Mouse (Mus musculus) heart, adult 2 months (tissue): ENCODE measurements around the gene Ufc1. TPM values are rescaled to one million over a fixed set of nuclear protein-coding genes. Genes with fewer than 3 reads are reported as not detected.
A peak's percentile ranks its signal among the peaks of the same experiment; 100 is the strongest.

Experiments
- DNase-seq, 2 experiments: peaks; one replicate each; pipeline ENCODE4 v3.0.0; 2021
- H3K27ac ChIP-seq: fragments of 200-600 bp; 2 replicates; pipeline ENCODE4 v1.8.1; 2022
- H3K27me3 ChIP-seq: fragments of 200-500 bp; 2 replicates; pipeline ENCODE4 v1.6.1; 2012; ENCODE audit warnings: mild to moderate bottlenecking, low read length, inconsistent platforms, mixed read lengths; ENCODE audit not compliant: control insufficient read depth, insufficient read depth
- H3K36me3 ChIP-seq: fragments of 200-500 bp; 2 replicates; pipeline ENCODE4 v1.6.1; 2012; ENCODE audit warnings: low read length, inconsistent platforms; ENCODE audit not compliant: control insufficient read depth, insufficient read depth
- H3K4me1 ChIP-seq: fragments of 200-500 bp; 2 replicates; pipeline ENCODE4 v1.6.1; 2011; ENCODE audit warnings: low read length; ENCODE audit not compliant: control insufficient read depth, insufficient read depth
- H3K4me3 ChIP-seq: fragments of 200-600 bp; 2 replicates; pipeline ENCODE4 v1.8.1; 2022
- H3K79me2 ChIP-seq: fragments of 200-500 bp; replicated peaks from 2 replicates; pipeline ENCODE4 v1.6.1; 2012; ENCODE audit warnings: mild to moderate bottlenecking, inconsistent platforms, low read length, moderate library complexity, mixed read lengths; ENCODE audit not compliant: control insufficient read depth, insufficient read depth
- H3K9ac ChIP-seq: fragments of 200-500 bp; 2 replicates; pipeline ENCODE4 v1.6.1; 2012; ENCODE audit warnings: low read depth, mild to moderate bottlenecking, control low read depth, inconsistent platforms, low read length, mixed read lengths
- CTCF ChIP-seq: fragments of 200-600 bp; IDR thresholded peaks from 2 replicates; pipeline ENCODE4 v1.8.1; 2022; ENCODE audit warnings: antibody characterized with exemption, mild to moderate bottlenecking, moderate library complexity
- EP300 ChIP-seq: fragments of 200-500 bp; IDR thresholded peaks from 2 replicates; pipeline ENCODE4 v1.6.1; 2011; ENCODE audit warnings: low read depth, low read length, control low read depth; ENCODE audit not compliant: insufficient read depth
- POLR2A ChIP-seq: fragments of 200-500 bp; IDR thresholded peaks from 2 replicates; pipeline ENCODE4 v1.6.1; 2011; ENCODE audit warnings: mild to moderate bottlenecking, low read depth, low read length, control low read depth; ENCODE audit not compliant: insufficient read depth
- WGBS: fragments of 180-500 bp; shearing (Covaris S2); methylation state at CpG from one replicate; pipeline ENCODE4 v1.1.7; 2018; 5-methylcytosine and 5-hydroxymethylcytosine counted together
- intact Hi-C: fragments of 180-260 bp; cut with DNase I; formaldehyde crosslinking; loops from one replicate; pipeline ENCODE4 v1.15.1; 2025
- long read RNA-seq: library from polyadenylated mRNA; stranded (forward); transcript quantifications from one replicate; pipeline ENCODE4 v2.0.0, GENCODE M21; 2021
- polyA plus RNA-seq: library from polyadenylated mRNA; depleted of rRNA; stranded (reverse); fragments of >200 nt; gene quantifications from 2 replicates; pipeline ENCODE4 v1.2.3, GENCODE M21; 2012; rRNA removed
- total RNA-seq, 2 experiments: library from RNA; stranded (reverse); gene quantifications; 2 replicates each; pipeline ENCODE4 v1.2.3; 2021

The Ufc1 gene
- 10 to 100 TPM; 80.5 to 93.5 TPM for total RNA-seq
- polyA plus RNA-seq: 29.7 and 37.7 TPM in 2 replicates
- long read RNA-seq, transcript Ufc1-201 (7 exons, 1,007 nt): minor isoform, 17 of 40 reads
- long read RNA-seq, transcript Ufc1-202 (6 exons, 914 nt): major isoform, 20 of 40 reads
- long read RNA-seq, partial matches to known transcripts: 2 of 40 reads
- long read RNA-seq, other reads (novel, unspliced or antisense): 0 of 40 reads

DNA sequence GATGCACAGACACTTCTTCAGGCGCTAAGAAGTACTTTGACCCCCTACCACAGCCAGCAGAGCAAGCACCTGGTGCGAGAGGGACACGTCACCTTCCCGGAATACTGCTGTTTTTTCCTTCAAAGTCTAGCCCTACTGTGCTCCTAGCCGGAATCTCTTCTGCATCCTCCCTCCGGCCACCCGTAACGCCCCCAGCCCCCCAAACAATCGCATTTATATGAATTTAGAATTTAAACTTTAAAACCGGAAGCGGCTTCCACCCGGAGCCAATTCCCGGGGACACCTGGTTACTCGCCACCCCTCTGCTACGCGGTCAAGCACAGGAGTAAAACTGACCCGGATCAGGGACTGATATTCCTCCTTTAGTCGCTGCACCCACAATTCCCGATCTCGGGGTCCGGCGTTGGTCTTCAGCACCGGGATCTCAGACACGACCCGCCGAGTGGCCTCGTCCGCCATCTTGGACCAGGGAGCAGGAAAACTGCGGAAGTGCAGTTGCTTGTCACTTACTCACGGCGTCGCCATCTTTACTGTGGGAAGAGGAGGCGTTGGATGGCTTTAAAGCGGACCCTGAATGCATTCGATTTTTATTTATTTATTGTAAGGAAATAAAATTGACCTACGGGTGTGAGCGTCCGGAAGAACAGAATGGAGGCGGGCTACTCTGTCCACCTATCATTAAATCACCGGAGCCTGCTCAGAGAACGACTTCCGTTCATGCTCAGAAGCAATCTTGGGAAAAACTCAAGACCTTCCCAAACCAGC lies at the start of gene Ufc1:
Ufc1 (minus strand) TSS at position 727 of the 765 bp plus-strand sequence.
- under 1% methylated on average over 42 of the region's 42 CpGs for WGBS
- Histone ChIP-seq H3K36me3 (peaks cover 6% of the 10 kb centered on the region; the same call in 1 of the 2 replicates), H3K27ac (peak within 1 kb of the TSS; percentile 97), H3K79me2 (0 out of 2 replicates have a peak, but pooled peaks cover 3% of the 10 kb centered on the region), H3K4me1 (peaks cover 2% of the 10 kb centered on the region), H3K4me3 (peak within 1 kb of the TSS; percentile 81), H3K27me3 (no peaks in the 10 kb centered on the region), H3K9ac (peak within 1 kb of the TSS; percentile 79)
- peak; percentile 89 to 90 for DNase-seq
- TF ChIP-seq CTCF: peak; percentile 64
- TF ChIP-seq EP300: peak; percentile 76
- peak; percentile 60 for TF ChIP-seq POLR2A
- intact Hi-C loops: loop anchor here (2.0 kb wide), 1 partner anchor 34 kb away; the partner anchor contains the start of gene Dedd

DNA sequence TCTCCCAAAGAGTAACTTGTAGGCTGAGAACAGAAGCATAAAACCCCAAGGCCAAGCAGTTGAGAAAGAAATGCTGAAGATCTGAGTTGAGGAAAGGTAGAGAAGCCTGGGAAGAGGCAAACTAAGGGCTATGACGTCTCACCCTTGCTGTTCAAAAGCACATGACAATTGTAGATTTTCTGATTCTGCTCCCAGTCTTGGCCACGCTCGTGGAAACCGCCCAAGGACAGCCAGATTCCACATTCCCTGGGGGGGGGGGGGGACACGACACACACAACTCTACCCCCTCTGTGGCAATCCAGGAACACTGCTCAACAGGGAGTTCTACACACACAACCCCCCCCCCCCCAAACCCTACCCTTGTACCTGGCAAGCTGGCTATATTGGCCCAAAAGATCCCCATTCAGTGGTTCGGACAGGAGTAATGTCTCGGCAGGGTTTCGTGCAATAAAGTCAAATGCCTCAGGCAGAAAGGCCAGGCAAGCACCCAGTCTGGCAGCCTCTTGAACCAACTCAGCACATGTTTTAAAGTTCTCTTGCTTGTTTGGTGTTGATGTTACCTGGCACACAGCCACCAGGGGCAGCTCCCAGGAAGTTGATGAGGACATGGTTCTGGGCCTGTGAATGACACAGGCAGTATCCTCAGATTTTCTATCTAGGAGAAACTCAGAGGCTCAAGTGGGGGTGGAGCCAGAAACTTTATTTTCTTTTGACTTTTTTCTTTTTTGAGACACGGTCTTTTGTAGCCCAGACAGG lies 49.3 kb upstream of the Ufc1 start:
- Histone ChIP-seq H3K79me2 (peaks cover 4% of the 10 kb centered on the region; the same call in 1 of the 2 replicates), H3K9ac (no peak overlapping the region), H3K4me3 (no peak overlapping the region), H3K36me3 (0 out of 2 replicates have a peak, but pooled peaks cover 7% of the 10 kb centered on the region), H3K4me1 (peaks cover 7% of the 10 kb centered on the region), H3K27me3 (no peaks in the 10 kb centered on the region), H3K27ac (no peak overlapping the region)
- intact Hi-C loops: no loop called here
- DNase-seq: peak; percentile 26 to 39
- no peak for TF ChIP-seq CTCF
- no peak for TF ChIP-seq POLR2A
- no peak for TF ChIP-seq EP300
- WGBS: 59% methylated on average over 9 of the region's 9 CpGs

DNA sequence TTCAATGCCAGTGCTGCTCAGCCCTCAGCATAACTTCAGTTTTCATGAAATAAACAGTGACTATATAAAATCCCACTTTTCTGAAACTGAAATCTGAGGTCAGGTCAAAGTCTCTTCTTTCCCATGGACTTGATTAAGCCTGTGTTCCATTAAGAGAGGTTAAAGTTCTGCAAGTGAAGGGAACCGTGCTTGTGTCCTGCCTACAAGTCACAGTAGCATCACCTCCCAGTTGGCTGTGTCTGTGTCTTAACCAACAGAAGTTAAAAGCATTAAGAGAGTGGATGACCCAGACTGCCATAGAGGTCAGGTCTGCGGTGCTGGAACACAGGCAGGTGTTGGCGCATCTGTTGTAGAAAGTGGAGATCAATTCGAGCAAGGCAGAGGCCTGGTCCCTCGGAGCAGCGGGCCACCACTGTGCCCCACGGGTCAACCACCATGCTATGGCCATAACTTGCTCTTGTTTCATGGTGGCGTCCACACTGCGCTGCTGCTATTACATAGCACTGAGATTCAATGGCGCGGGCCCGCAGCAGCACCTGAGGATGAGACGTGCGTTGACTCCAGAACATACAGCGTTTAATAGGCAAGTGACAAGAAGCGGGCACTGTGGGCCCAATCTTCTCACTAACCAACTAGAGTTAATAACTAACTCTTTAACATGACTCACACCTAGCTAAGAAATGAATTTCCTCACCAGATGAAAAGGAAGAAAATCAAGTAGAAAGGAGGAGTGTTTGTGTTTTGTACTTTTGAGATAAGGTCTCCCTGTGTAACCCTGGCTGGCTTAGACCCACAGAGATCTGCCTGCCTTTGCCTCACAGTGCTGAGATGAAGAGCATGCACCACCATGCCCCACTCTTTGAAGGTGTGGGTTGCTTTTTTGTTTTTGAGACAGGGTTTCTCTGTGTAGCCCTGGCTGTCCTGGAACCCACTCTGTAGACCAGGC lies 47.7 kb upstream of the Ufc1 start:
- intact Hi-C loops: no loop called here
- H3K79me2 ChIP-seq: peaks cover 4% of the 10 kb centered on the region; the same call in 1 of the 2 replicates
- no peak for DNase-seq
- 93% methylated on average over 16 of the region's 16 CpGs for WGBS
- TF ChIP-seq CTCF (no peak), EP300 (no peak), POLR2A (no peak)
- H3K36me3 ChIP-seq: no peaks in the 10 kb centered on the region
- no peak overlapping the region for H3K9ac ChIP-seq
- H3K27me3 ChIP-seq: no peaks in the 10 kb centered on the region
- H3K4me1 ChIP-seq: peaks cover 2% of the 10 kb centered on the region
- no peak overlapping the region for H3K27ac ChIP-seq
- H3K4me3 ChIP-seq: no peak overlapping the region

DNA sequence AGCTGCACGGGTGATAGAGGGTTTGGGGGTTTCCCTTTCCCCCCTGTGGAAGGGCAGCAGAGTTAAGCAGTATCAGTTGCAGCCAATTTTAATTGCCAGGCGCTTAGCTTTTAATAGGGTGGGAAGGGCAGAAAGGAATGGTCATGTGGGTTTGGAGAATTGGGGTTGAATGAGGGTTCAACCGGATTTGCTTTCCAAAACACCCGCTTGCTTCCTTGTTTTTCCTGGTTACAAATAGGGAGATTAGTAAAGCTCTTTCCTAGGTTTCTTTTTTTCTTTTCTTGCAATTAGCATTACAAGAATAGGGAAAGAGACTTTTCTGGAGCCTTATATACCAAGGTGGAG lies 35.4 kb upstream of the Ufc1 start:
- Histone ChIP-seq H3K4me1 (peaks cover 10% of the 10 kb centered on the region), H3K36me3 (peaks cover 12% of the 10 kb centered on the region), H3K4me3 (peak overlapping the region; percentile 72), H3K79me2 (peaks cover 16% of the 10 kb centered on the region), H3K27ac (peak overlapping the region; percentile 99), H3K9ac (peak overlapping the region; percentile 100), H3K27me3 (no peaks in the 10 kb centered on the region)
- intact Hi-C loops: no loop called here
- no peak for TF ChIP-seq EP300
- no peak for TF ChIP-seq CTCF
- no peak for TF ChIP-seq POLR2A
- no peak for DNase-seq
- under 1% methylated on average over 4 of the region's 4 CpGs for WGBS

DNA sequence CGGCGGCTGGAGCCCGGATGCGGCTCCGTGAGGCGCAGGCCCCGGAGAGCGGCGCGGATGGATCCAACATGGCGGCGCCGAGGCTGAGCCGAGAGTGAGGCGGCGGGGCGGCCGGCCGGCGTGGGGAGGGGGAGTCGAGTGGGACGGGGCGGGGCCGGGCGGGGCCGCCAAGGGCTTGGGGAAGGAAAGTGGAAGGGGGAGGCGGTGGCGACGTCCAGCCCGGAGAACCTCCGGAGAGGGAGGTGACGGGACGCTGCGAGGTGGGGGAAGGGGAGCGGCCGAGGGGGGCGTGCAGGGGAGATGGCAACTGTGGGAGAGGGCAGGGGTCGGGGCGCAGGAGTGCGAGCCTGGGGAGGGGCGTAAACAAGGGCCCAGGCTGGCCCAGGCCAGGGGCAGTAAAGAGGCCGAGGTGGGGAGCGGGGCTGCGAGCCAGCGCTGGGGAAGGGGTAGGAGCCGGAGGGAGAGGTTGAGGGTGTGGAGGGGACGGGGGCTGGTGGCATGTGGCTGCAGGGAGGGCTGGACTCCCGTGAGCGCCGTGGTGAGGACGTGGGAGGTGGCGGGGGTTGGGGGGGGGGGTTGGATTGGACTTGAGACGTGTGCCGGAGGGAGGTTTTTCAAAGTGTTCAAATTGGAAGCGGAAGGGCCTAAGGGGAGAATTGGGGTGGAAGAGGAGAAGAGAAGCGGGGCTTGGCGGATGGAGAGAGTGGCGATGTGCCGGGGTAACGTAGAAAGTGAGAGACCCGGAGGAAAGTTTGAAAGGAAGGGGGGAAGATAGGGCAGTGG lies 34.8 kb upstream of the Ufc1 start:
- H3K27ac ChIP-seq: peak overlapping the region; percentile 99
- WGBS: under 1% methylated on average over 52 of the region's 61 CpGs
- peak in 1 of 2 experiments; percentile 37 for DNase-seq
- peaks cover 12% of the 10 kb centered on the region for H3K36me3 ChIP-seq
- no peaks in the 10 kb centered on the region for H3K27me3 ChIP-seq
- H3K4me1 ChIP-seq: peaks cover 10% of the 10 kb centered on the region
- peak overlapping the region; percentile 100 for H3K9ac ChIP-seq
- intact Hi-C loops: loop anchor here (1.0 to 5.0 kb wide), 5 partner anchors 16 to 217 kb away; partner anchors contain the start of genes Cfap126, Nit1, Pfdn2 and Tomm40l
- H3K4me3 ChIP-seq: peak overlapping the region; percentile 72
- H3K79me2 ChIP-seq: peaks cover 15% of the 10 kb centered on the region
- TF ChIP-seq POLR2A: 0 out of 2 replicates have a peak, but pooled peaks have one; percentile 14
- no peak for TF ChIP-seq CTCF
